Mouse (Mus musculus) heart, embryonic 16.5 days (tissue): ENCODE data around the gene Fam227b. TPM values are rescaled to one million over a fixed set of nuclear protein-coding genes. Genes with fewer than 3 reads are reported as not detected.

ENCODE experiments used
- ATAC-seq: fragments of 200-750 bp; cut with Nextera tagmentation; replicated peaks from 2 replicates; pipeline ENCODE4 v1.8.0; 2017; ENCODE audit warnings: moderate number of reproducible peaks; ENCODE audit not compliant: insufficient read depth, low FRiP score; ENCODE audit errors: extremely low read depth
- H3K27ac ChIP-seq: fragments of 300-500 bp; sonication (generic); 2 replicates; pipeline ENCODE4 v1.5.1; 2014; ENCODE audit warnings: mild to moderate bottlenecking, low read length, control low read depth, moderate library complexity
- H3K27me3 ChIP-seq: fragments of 300-500 bp; sonication (generic); 2 replicates; pipeline ENCODE4 v1.6.1; 2014; ENCODE audit warnings: low read length, mixed read lengths; ENCODE audit not compliant: control insufficient read depth, insufficient read depth
- H3K36me3 ChIP-seq: fragments of 300-500 bp; sonication (generic); 2 replicates; pipeline ENCODE4 v1.6.1; 2014; ENCODE audit not compliant: control insufficient read depth, insufficient read depth
- H3K4me1 ChIP-seq: fragments of 300-500 bp; sonication (generic); 2 replicates; pipeline ENCODE4 v1.6.1; 2014; ENCODE audit warnings: low read length, mixed read lengths; ENCODE audit not compliant: control insufficient read depth, insufficient read depth
- H3K4me2 ChIP-seq: fragments of 300-500 bp; sonication (generic); 2 replicates; pipeline ENCODE4 v1.6.1; 2014; ENCODE audit warnings: low read depth, mild to moderate bottlenecking, control low read depth, low read length
- H3K4me3 ChIP-seq: fragments of 300-500 bp; sonication (generic); 2 replicates; pipeline ENCODE4 v1.5.1; 2014; ENCODE audit warnings: mild to moderate bottlenecking, control low read depth, low read length
- H3K9ac ChIP-seq: fragments of 300-500 bp; sonication (generic); 2 replicates; pipeline ENCODE4 v1.6.1; 2014; ENCODE audit warnings: low read length, control low read depth
- H3K9me3 ChIP-seq: fragments of 300-500 bp; sonication (generic); replicated peaks from 2 replicates; pipeline ENCODE4 v1.6.1; 2016; ENCODE audit warnings: low read length; ENCODE audit not compliant: control insufficient read depth
- WGBS: fragments of 180-500 bp; shearing (Covaris S2); extraction: QIAGEN DNeasy Blood & Tissue Kit; methylation state at CpG from one replicate; pipeline ENCODE4 v1.1.7; 2014; 5-methylcytosine and 5-hydroxymethylcytosine counted together
- polyA plus RNA-seq: library from polyadenylated mRNA; unstranded; fragments of >200 nt; fragmentation: Nextera tagmentation; extraction: Ambion mirVana; gene quantifications from 2 replicates; pipeline ENCODE4 v1.2.1, GENCODE M21; 2015

Fam227b gene
- polyA plus RNA-seq, 1 experiment from 2014 or later: not detected

- no peak overlapping the region for H3K4me2 ChIP-seq
- ATAC-seq: no peak
- no peak overlapping the region for H3K27ac ChIP-seq
- peaks cover 6% of the 10 kb centered on the region for H3K4me1 ChIP-seq
- no peak overlapping the region for H3K9ac ChIP-seq
- 63% methylated on average over 1 of the region's 1 CpGs for WGBS
- no peaks in the 10 kb centered on the region for H3K36me3 ChIP-seq
- no peaks in the 10 kb centered on the region for H3K27me3 ChIP-seq
- no peak overlapping the region for H3K4me3 ChIP-seq
- H3K9me3 ChIP-seq: no peaks in the 10 kb centered on the region
Observed at GRCm38 (mm10) chr2:126069740-126070139, 82.1 kb downstream of the Fam227b start.

DNA sequence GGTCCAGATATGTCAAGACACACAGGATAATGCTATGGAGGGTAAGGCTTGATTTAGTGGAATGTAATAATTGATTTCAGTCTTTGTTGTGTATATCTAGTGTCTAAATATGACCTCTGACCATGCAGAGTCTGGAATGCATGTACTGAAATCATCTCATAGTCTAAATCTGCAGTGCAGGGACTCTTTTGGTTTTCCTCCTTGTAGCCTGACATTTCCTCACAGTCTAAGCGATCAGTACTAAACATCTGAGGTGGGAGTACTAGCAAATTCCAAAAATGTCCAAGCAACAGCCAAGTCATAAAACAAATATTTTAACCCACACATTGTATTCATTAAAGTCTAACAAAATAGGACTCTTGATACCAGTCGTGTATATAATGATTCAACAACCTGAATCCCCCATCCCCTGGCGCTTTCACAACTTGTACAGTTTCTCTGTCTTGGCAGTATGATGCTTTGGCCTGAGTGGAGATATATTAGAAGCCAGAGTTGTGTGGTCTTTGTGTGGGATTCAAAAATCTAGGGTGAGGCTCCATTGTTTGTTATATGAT lies 86.4 kb downstream of the Fam227b start:
- Histone ChIP-seq H3K4me3 (no peak overlapping the region), H3K4me1 (peaks cover 14% of the 10 kb centered on the region), H3K36me3 (no peaks in the 10 kb centered on the region), H3K4me2 (no peak overlapping the region), H3K9ac (no peak overlapping the region), H3K27ac (peak overlapping the region; percentile 74), H3K27me3 (no peaks in the 10 kb centered on the region), H3K9me3 (no peaks in the 10 kb centered on the region)
- ATAC-seq: no peak
- WGBS: 76% methylated on average over 3 of the region's 3 CpGs

DNA sequence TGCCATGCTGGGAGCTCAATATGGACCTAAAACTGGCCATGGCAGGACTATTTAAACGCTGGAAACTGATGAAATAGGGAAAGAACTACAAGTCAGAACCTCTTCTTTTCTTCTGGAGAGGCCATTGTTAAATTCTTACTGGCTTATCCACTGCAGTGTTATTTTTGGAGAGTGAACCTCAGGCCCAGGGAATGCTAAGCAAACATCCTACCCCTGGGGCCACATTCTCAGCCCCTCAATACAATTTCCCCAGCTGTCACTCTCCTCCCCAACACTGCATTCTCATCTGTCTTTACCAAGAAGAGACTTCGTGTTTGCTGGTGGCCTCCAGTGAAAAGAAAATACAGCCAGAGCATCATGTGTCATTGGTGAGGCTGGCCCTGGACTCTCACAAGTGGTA lies 87.0 kb downstream of the Fam227b start:
- Histone ChIP-seq H3K27ac (peak overlapping the region; percentile 74), H3K4me3 (no peak overlapping the region), H3K27me3 (no peaks in the 10 kb centered on the region), H3K9ac (no peak overlapping the region), H3K4me2 (no peak overlapping the region), H3K9me3 (no peaks in the 10 kb centered on the region), H3K4me1 (peaks cover 14% of the 10 kb centered on the region), H3K36me3 (no peaks in the 10 kb centered on the region)
- peak; percentile 78 for ATAC-seq
- 15% methylated on average over 2 of the region's 2 CpGs for WGBS

DNA sequence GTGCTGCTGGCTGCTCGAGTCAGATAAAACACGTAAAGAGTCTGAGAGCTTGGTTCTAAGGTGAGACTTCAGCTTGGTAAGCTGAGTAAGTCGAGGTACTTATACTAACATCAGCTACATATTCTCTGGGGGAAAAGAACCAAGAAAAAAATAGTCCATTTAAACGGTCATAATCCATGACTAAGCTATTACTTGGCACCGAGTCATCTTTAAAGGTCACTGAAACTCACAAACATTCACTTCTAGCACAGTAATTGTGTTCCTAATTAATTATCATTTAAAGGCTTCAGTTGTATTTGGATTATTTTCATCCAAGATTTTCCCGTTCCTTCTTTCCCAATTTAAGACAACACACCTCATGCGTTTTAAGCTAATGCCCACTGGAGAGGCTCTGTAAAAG lies 88.9 kb downstream of the Fam227b start:
- ATAC-seq: no peak
- no peaks in the 10 kb centered on the region for H3K36me3 ChIP-seq
- H3K4me2 ChIP-seq: no peak overlapping the region
- no peaks in the 10 kb centered on the region for H3K9me3 ChIP-seq
- 79% methylated on average over 7 of the region's 7 CpGs for WGBS
- no peaks in the 10 kb centered on the region for H3K27me3 ChIP-seq
- H3K27ac ChIP-seq: no peak overlapping the region
- H3K9ac ChIP-seq: no peak overlapping the region
- H3K4me1 ChIP-seq: peaks cover 14% of the 10 kb centered on the region
- no peak overlapping the region for H3K4me3 ChIP-seq

GRCm38 (mm10) chr2:126061037-126061773 lies 90.6 kb downstream of the Fam227b start:
- Histone ChIP-seq H3K36me3 (no peaks in the 10 kb centered on the region), H3K4me3 (no peak overlapping the region), H3K9ac (no peak overlapping the region), H3K4me1 (peaks cover 14% of the 10 kb centered on the region), H3K27me3 (no peaks in the 10 kb centered on the region), H3K27ac (peak overlapping the region; percentile 35; the same call in 1 of the 2 replicates), H3K9me3 (no peaks in the 10 kb centered on the region), H3K4me2 (no peak overlapping the region)
- WGBS: 68% methylated on average over 17 of the region's 17 CpGs
- no peak for ATAC-seq

DNA sequence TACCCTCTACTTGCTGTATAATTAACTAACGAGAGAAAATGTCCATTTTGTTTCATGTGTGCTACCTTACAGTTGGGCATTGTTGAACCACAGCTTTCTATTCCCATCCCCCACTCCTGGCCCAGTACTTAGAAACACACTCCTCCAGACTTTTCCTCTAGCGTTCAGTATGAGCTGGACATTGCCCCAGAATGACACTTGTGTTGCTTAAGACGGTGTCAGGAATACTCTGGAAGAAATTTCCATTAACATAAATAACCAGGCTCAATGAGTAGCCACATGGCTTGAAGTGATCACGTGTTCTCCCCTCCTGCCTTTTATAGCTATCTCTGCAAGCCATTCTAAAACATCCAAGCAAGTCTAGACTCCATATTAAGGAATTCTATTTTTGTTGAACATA lies 91.2 kb downstream of the Fam227b start:
- ATAC-seq: no peak
- Histone ChIP-seq H3K4me3 (no peak overlapping the region), H3K9me3 (no peaks in the 10 kb centered on the region), H3K27ac (no peak overlapping the region), H3K36me3 (no peaks in the 10 kb centered on the region), H3K4me2 (no peak overlapping the region), H3K27me3 (no peaks in the 10 kb centered on the region), H3K4me1 (peaks cover 14% of the 10 kb centered on the region), H3K9ac (no peak overlapping the region)
- 52% methylated on average over 4 of the region's 4 CpGs for WGBS

- H3K4me2 ChIP-seq: peak overlapping the region; percentile 15; the same call in 1 of the 2 replicates
- 40% methylated on average over 5 of the region's 5 CpGs for WGBS
- no peaks in the 10 kb centered on the region for H3K9me3 ChIP-seq
- H3K27ac ChIP-seq: no peak overlapping the region
- H3K4me3 ChIP-seq: no peak overlapping the region
- ATAC-seq: no peak
- H3K9ac ChIP-seq: no peak overlapping the region
- H3K36me3 ChIP-seq: no peaks in the 10 kb centered on the region
- H3K4me1 ChIP-seq: peaks cover 4% of the 10 kb centered on the region; the same call in 1 of the 2 replicates
- H3K27me3 ChIP-seq: no peaks in the 10 kb centered on the region
Observed at GRCm38 (mm10) chr2:126053657-126054056, 98.1 kb downstream of the Fam227b start.

GRCm38 (mm10) chr2:126052749-126053557 lies 98.9 kb downstream of the Fam227b start:
- Histone ChIP-seq H3K4me2 (no peak overlapping the region), H3K9me3 (no peaks in the 10 kb centered on the region), H3K36me3 (no peaks in the 10 kb centered on the region), H3K27me3 (no peaks in the 10 kb centered on the region), H3K4me1 (peaks cover 4% of the 10 kb centered on the region; the same call in 1 of the 2 replicates), H3K4me3 (no peak overlapping the region), H3K27ac (no peak overlapping the region), H3K9ac (no peak overlapping the region)
- no peak for ATAC-seq
- 56% methylated on average over 6 of the region's 6 CpGs for WGBS

- H3K4me2 ChIP-seq: no peak overlapping the region
- H3K36me3 ChIP-seq: no peaks in the 10 kb centered on the region
- H3K9me3 ChIP-seq: no peaks in the 10 kb centered on the region
- H3K27ac ChIP-seq: no peak overlapping the region
- no peak for ATAC-seq
- 83% methylated on average over 5 of the region's 5 CpGs for WGBS
- no peaks in the 10 kb centered on the region for H3K27me3 ChIP-seq
- no peak overlapping the region for H3K4me3 ChIP-seq
- 0 out of 2 replicates have a peak, but pooled peaks cover 4% of the 10 kb centered on the region for H3K4me1 ChIP-seq
- H3K9ac ChIP-seq: no peak overlapping the region
Observed at GRCm38 (mm10) chr2:126045621-126046020, 106.2 kb downstream of the Fam227b start.
